Mouse (Mus musculus) neural tube, embryonic 12.5 days (tissue): Measurements from ENCODE around the gene Arl15. TPM values are rescaled to one million over a fixed set of nuclear protein-coding genes. Genes with fewer than 3 reads are reported as not detected.

Experiments used
- ATAC-seq: fragments of 200-750 bp; cut with Nextera tagmentation; 2 replicates; pipeline ENCODE4 v1.8.0; 2017; ENCODE audit warnings: low read depth, mild to moderate bottlenecking, moderate TSS enrichment, moderate library complexity; ENCODE audit not compliant: low FRiP score
- H3K27ac ChIP-seq: fragments of 300-500 bp; sonication (generic); 2 replicates; pipeline ENCODE4 v1.5.1; 2016
- H3K27me3 ChIP-seq: fragments of 300-500 bp; sonication (generic); replicated peaks from 2 replicates; pipeline ENCODE4 v1.6.1; 2016; ENCODE audit warnings: mild to moderate bottlenecking
- H3K36me3 ChIP-seq: fragments of 300-500 bp; sonication (generic); 2 replicates; pipeline ENCODE4 v1.6.1; 2016; ENCODE audit warnings: mild to moderate bottlenecking
- H3K4me1 ChIP-seq: fragments of 300-500 bp; sonication (generic); 2 replicates; pipeline ENCODE4 v1.6.1; 2016
- H3K4me2 ChIP-seq: fragments of 300-500 bp; sonication (generic); replicated peaks from 2 replicates; pipeline ENCODE4 v1.6.1; 2016; ENCODE audit warnings: mild to moderate bottlenecking
- H3K4me3 ChIP-seq: fragments of 300-500 bp; sonication (generic); 2 replicates; pipeline ENCODE4 v1.5.1; 2016
- H3K9ac ChIP-seq: fragments of 300-500 bp; sonication (generic); 2 replicates; pipeline ENCODE4 v1.6.1; 2016; ENCODE audit warnings: mild to moderate bottlenecking
- H3K9me3 ChIP-seq: fragments of 300-500 bp; sonication (generic); 2 replicates; pipeline ENCODE4 v1.6.1; 2016; ENCODE audit warnings: mild to moderate bottlenecking
- WGBS: fragments of 180-500 bp; shearing (Covaris S2); methylation state at CpG from one replicate; pipeline ENCODE4 v1.1.7; 2016; 5-methylcytosine and 5-hydroxymethylcytosine counted together
- polyA plus RNA-seq: library from polyadenylated mRNA; unstranded; fragments of >200 nt; fragmentation: Nextera tagmentation; extraction: Ambion mirVana; gene quantifications from 2 replicates; pipeline ENCODE4 v1.2.1, GENCODE M21; 2016

The Arl15 gene
- polyA plus RNA-seq, 1 experiment from 2014 or later = 13.1 TPM

GRCm38 (mm10) chr13:113832947-113833346 lies 38.6 kb downstream of the Arl15 start:
- H3K27me3 ChIP-seq = no peaks in the 10 kb centered on the region
- H3K9ac ChIP-seq = no peak overlapping the region
- H3K4me1 ChIP-seq = no peaks in the 10 kb centered on the region
- 91% methylated on average over 6 of the region's 6 CpGs for WGBS
- no peaks in the 10 kb centered on the region for H3K36me3 ChIP-seq
- H3K27ac ChIP-seq = no peak overlapping the region
- no peak for ATAC-seq
- no peak overlapping the region for H3K4me3 ChIP-seq
- no peaks in the 10 kb centered on the region for H3K9me3 ChIP-seq
- no peak overlapping the region for H3K4me2 ChIP-seq

DNA sequence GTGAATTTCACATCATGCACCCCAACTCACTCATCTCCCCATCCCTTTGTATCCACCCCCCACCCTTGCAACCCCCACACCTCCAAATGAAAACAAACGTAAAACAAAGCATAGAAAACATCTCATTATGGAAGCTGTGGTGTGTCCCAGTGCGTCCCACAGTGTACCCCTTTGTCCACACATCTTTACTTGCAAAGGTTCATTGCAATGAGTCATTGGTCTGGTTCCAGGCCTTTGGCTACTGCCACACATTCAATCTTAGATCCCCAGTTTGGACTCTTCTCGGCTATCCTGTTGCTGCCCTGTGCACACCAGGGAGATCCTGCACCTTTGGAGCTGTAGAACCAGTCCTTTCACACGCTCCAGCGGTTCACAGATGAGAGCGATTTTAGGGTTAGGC lies 41.6 kb downstream of the Arl15 start:
- Histone ChIP-seq H3K4me1 (no peaks in the 10 kb centered on the region), H3K9me3 (no peaks in the 10 kb centered on the region), H3K27ac (no peak overlapping the region), H3K36me3 (no peaks in the 10 kb centered on the region), H3K27me3 (no peaks in the 10 kb centered on the region), H3K4me2 (no peak overlapping the region), H3K9ac (no peak overlapping the region), H3K4me3 (no peak overlapping the region)
- ATAC-seq = no peak
- WGBS = 96% methylated on average over 6 of the region's 6 CpGs

DNA sequence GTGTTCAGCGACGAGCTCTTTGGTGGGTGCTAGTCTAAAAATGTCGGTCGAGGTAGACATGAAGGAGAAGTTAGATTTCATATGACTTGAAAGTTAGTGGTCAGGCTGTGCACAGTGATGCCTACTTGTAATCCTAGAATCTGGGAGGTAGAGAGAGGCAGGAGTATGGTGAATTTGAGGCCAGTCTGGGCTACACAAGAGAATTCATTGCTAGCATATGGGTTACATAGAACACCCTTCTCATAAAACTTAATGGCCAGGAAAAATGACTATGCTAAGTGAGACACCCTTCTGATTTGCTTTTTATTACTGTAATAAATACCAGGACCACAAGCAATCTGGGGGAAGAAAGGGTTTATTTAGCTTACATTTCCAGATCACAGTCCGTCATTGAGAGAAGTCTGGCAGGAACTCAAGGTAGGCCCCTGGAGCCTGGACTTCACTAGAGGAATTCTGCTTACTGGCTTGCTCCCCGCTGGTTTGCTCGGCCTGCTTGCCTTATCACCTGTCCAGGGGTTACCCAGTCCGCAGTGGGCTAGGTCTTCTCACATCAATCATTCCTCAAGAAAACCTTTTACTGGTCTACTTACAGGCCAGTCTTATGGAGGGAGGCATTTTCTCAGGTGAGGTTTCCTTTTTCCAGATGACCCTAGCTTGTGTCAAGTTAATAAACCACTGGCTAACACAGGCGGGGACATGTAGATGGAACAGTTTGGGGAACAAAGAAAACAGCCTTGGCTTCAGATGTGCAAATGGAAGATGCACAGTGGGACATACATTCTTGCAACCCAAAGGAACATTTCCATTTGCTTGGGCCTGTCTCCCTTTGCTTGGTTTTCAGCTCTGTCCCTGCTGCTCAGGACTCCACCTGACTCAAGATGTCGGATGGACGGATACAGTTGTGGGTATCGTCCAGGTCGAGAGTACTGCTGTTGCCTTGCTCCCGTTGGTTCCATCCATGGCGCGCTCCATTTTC lies 44.6 kb downstream of the Arl15 start:
- Histone ChIP-seq H3K27ac (no peak overlapping the region), H3K4me2 (no peak overlapping the region), H3K36me3 (no peaks in the 10 kb centered on the region), H3K27me3 (no peaks in the 10 kb centered on the region), H3K4me1 (no peaks in the 10 kb centered on the region), H3K4me3 (no peak overlapping the region), H3K9ac (no peak overlapping the region), H3K9me3 (no peaks in the 10 kb centered on the region)
- WGBS = 91% methylated on average over 16 of the region's 16 CpGs
- ATAC-seq = no peak

DNA sequence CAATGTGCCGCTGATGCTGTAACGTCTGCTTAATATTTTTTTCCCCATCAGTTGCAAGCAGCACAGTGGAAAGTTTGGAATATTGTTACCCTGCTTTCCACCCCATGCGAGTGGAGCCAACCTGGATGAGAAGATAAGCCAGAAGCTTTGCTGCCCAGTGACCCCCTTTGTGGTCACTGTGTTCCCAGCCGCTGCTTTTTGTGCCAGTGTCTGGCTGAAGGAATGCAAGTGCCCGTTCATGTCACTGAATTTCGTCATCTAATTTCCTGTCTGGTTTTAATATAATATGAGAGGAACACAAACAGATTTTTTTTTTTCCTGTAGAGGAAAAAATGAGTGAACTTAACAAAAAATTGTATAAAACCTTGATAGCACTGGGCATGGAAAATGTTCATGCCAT lies 46.1 kb downstream of the Arl15 start:
- no peaks in the 10 kb centered on the region for H3K27me3 ChIP-seq
- no peak overlapping the region for H3K4me3 ChIP-seq
- no peak overlapping the region for H3K4me2 ChIP-seq
- H3K27ac ChIP-seq = no peak overlapping the region
- H3K4me1 ChIP-seq = no peaks in the 10 kb centered on the region
- no peak for ATAC-seq
- H3K9me3 ChIP-seq = no peaks in the 10 kb centered on the region
- WGBS = 91% methylated on average over 6 of the region's 6 CpGs
- H3K36me3 ChIP-seq = no peaks in the 10 kb centered on the region
- no peak overlapping the region for H3K9ac ChIP-seq

DNA sequence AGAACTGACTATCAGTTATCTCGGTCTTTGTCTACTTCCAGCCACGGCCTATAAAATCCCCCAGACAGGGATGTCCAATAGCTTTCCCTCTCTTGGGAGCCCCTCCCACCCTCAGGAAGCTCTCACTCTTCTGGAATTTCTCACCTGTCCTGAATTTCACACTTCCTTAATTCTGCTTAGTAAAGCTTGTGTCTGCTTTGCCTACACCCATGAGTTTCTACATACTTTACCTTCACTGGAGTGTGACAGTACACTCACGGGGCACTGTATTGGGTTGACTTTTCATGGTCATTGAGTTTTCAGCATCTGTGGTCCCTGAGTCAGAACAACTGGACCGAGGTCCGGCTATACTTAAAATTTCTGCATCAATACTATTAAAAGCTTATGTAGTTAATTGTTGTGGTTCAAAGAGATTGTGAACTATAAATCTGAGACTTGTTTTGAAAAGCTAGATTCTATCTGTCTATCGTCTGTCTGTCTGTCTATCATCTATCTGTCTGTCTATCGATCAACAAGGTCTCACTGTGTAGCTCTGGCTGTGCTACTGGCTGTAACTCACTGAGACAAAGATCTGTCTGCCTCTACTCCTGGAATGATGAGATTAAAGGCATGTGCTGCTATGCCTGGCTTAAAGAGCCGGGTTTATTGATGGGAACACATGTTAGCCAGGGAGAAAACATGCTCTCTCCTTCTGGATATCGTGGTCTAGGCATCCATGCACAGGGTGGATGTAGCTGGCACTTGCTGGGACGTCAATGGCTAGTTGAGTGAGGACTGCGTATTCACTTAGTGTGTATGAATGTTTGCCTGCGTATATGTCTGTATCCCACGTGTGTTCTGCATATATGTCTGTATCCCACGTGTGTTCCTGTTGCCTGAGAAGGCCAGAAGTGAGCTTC lies 48.4 kb downstream of the Arl15 start:
- no peak for ATAC-seq
- peaks cover 8% of the 10 kb centered on the region for H3K4me1 ChIP-seq
- H3K9me3 ChIP-seq = no peaks in the 10 kb centered on the region
- 91% methylated on average over 14 of the region's 14 CpGs for WGBS
- no peak overlapping the region for H3K4me3 ChIP-seq
- H3K9ac ChIP-seq = no peak overlapping the region
- H3K27ac ChIP-seq = no peak overlapping the region
- no peaks in the 10 kb centered on the region for H3K27me3 ChIP-seq
- H3K36me3 ChIP-seq = no peaks in the 10 kb centered on the region
- no peak overlapping the region for H3K4me2 ChIP-seq

GRCm38 (mm10) chr13:113843310-113843649 lies 49.0 kb downstream of the Arl15 start:
- 84% methylated on average over 3 of the region's 3 CpGs for WGBS
- Histone ChIP-seq H3K4me3 (no peak overlapping the region), H3K4me2 (no peak overlapping the region), H3K36me3 (no peaks in the 10 kb centered on the region), H3K9ac (no peak overlapping the region), H3K27me3 (no peaks in the 10 kb centered on the region), H3K4me1 (peaks cover 8% of the 10 kb centered on the region), H3K27ac (no peak overlapping the region), H3K9me3 (no peaks in the 10 kb centered on the region)
- no peak for ATAC-seq

DNA sequence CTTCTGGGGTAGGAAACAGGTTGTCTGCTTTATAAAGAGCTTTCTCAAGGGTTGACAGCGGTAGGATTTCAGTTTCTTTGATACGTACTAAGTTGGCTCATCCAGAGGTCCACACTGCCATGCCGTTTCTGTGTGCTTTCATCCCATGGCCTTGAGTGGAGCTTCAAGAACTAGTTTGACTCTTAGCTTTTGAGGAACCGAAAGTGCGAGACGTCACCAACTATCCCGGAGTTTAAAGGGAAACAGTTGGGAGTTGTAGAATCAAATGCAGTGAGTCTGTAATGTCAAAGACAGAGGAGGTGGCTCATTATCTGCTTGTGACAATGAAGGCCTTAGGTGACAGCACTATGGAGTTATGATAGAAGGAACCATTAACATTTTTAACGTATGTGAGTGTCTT lies 49.6 kb downstream of the Arl15 start:
- Histone ChIP-seq H3K27me3 (no peaks in the 10 kb centered on the region), H3K9me3 (no peaks in the 10 kb centered on the region), H3K4me3 (no peak overlapping the region), H3K4me2 (no peak overlapping the region), H3K4me1 (peaks cover 8% of the 10 kb centered on the region), H3K27ac (no peak overlapping the region), H3K9ac (no peak overlapping the region), H3K36me3 (no peaks in the 10 kb centered on the region)
- ATAC-seq = no peak
- WGBS = 97% methylated on average over 8 of the region's 8 CpGs

DNA sequence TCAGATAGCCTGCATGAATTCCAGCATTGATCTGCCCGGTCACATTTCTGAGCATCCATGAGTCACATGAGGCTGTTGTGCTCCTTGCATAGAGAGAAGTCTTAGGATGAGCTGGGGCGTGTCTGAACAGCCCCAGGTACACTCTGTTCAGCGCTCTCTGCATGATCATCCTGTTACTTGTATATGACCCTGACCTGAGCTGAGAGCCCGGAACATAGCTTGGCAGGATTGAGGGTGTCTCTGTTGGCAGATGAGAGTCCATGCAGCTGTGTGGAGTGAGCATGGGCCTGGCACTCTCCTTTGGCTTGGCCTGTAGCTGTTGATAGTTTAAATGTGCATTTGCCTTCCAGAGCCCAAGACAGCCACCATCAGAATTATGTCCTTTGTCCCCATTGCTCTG lies 50.4 kb downstream of the Arl15 start:
- no peak for ATAC-seq
- 88% methylated on average over 4 of the region's 4 CpGs for WGBS
- no peak overlapping the region for H3K4me3 ChIP-seq
- no peak overlapping the region for H3K27ac ChIP-seq
- no peaks in the 10 kb centered on the region for H3K27me3 ChIP-seq
- H3K4me2 ChIP-seq = no peak overlapping the region
- peaks cover 8% of the 10 kb centered on the region for H3K4me1 ChIP-seq
- no peaks in the 10 kb centered on the region for H3K9me3 ChIP-seq
- H3K36me3 ChIP-seq = no peaks in the 10 kb centered on the region
- H3K9ac ChIP-seq = no peak overlapping the region

DNA sequence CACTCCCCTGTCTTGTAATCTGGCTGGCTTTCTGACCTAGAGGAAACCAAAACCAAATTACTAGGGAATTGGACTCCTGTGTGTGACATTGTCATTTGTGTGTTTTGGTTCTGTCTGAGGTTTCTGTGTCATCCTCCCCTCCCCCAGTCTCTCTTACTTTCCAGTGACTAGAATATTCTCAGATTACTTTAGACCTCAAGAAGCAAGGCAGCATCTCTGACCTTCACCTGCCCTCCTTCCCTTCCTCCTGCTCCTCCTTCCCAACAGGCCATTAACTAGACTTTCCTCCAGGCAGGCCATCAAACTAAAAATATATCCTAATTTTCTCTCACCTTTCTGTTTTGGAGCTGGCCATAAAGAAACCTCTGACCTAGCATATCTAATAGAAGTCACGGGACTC lies 50.9 kb downstream of the Arl15 start:
- no peak overlapping the region for H3K4me2 ChIP-seq
- ATAC-seq = no peak

DNA sequence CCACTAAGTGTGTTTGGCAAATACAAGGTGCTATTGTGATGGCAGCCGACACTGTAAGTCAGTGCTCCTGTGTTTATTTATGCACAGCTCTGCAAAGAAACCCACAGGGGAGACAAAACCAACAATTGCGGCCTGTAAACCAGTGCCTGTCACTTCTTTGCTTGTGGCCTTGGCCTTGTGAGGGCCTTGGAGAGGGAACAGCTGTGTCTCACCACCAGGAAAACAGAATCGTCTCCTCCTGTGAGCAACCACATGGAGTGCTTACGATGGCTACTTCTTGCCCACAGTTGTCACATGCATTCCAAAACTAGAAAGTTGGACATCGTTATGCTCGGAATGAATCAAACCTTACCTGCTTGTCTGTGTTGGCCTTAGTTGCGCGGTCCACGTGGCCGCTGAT lies 52.1 kb downstream of the Arl15 start:
- WGBS = 71% methylated on average over 10 of the region's 10 CpGs
- H3K4me2 ChIP-seq = no peak overlapping the region
- H3K36me3 ChIP-seq = no peaks in the 10 kb centered on the region; the same call in 1 of the 2 replicates
- no peaks in the 10 kb centered on the region for H3K9me3 ChIP-seq
- H3K27ac ChIP-seq = no peak overlapping the region
- peaks cover 8% of the 10 kb centered on the region for H3K4me1 ChIP-seq
- no peak overlapping the region for H3K4me3 ChIP-seq
- no peak overlapping the region for H3K9ac ChIP-seq
- no peaks in the 10 kb centered on the region for H3K27me3 ChIP-seq
- no peak for ATAC-seq

More for the DNA sequence above, 50.9 kb downstream of the Arl15 start:
- no peaks in the 10 kb centered on the region for H3K9me3 ChIP-seq
- H3K9ac ChIP-seq = no peak overlapping the region
- H3K4me3 ChIP-seq = no peak overlapping the region
- no peaks in the 10 kb centered on the region for H3K36me3 ChIP-seq
- WGBS = 72% methylated on average over 1 of the region's 1 CpGs
- H3K27me3 ChIP-seq = no peaks in the 10 kb centered on the region
- peaks cover 8% of the 10 kb centered on the region for H3K4me1 ChIP-seq
- no peak overlapping the region for H3K27ac ChIP-seq

GRCm38 (mm10) chr13:113850431-113851034 lies 56.2 kb downstream of the Arl15 start:
- H3K27me3 ChIP-seq = no peaks in the 10 kb centered on the region
- WGBS = 85% methylated on average over 8 of the region's 8 CpGs
- no peaks in the 10 kb centered on the region; the same call in 1 of the 2 replicates for H3K36me3 ChIP-seq
- no peak overlapping the region for H3K9ac ChIP-seq
- no peak overlapping the region for H3K4me2 ChIP-seq
- H3K9me3 ChIP-seq = no peaks in the 10 kb centered on the region
- H3K27ac ChIP-seq = no peak overlapping the region
- ATAC-seq = no peak
- H3K4me1 ChIP-seq = peaks cover 8% of the 10 kb centered on the region
- no peak overlapping the region for H3K4me3 ChIP-seq
